Mouse (Mus musculus): ENCODE data around the gene Ampd2. TPM values are rescaled to one million over a fixed set of nuclear protein-coding genes. Genes with fewer than 3 reads are reported as not detected.
A peak's percentile ranks its signal among the peaks of the same experiment; 100 is the strongest.

Ampd2 gene
- total RNA-seq, 2 experiments from 2014 or later = 69.6 to 158 TPM

- peak; percentile 30; the same call in 1 of the 2 replicates for ATAC-seq (replicated peaks; ENCODE audit: poor library complexity, severe bottlenecking)
Measured at GRCm38 (mm10) chr3:108096226-108096625, 9.8 kb upstream of the Ampd2 start.

- ATAC-seq (replicated peaks; ENCODE audit: poor library complexity, severe bottlenecking) = no peak
Measured at GRCm38 (mm10) chr3:108094976-108095760, 8.7 kb upstream of the Ampd2 start.

- ATAC-seq (replicated peaks; ENCODE audit: poor library complexity, severe bottlenecking) = no peak
Measured at GRCm38 (mm10) chr3:108094146-108094545, 7.7 kb upstream of the Ampd2 start.

GRCm38 (mm10) chr3:108093306-108093705 is 6.9 kb upstream of the Ampd2 start:
- ATAC-seq (replicated peaks; ENCODE audit: poor library complexity, severe bottlenecking) = peak; percentile 74

- no peak for ATAC-seq (replicated peaks; ENCODE audit: poor library complexity, severe bottlenecking)
Measured at GRCm38 (mm10) chr3:108092536-108093115, 6.2 kb upstream of the Ampd2 start, which contains the start of gene Gnat2. Gene Gnat2 (plus strand): TSS chr3:108092789.

GRCm38 (mm10) chr3:108092030-108092429 is 5.6 kb upstream of the Ampd2 start:
- ATAC-seq (replicated peaks; ENCODE audit: poor library complexity, severe bottlenecking) = no peak

GRCm38 (mm10) chr3:108090561-108090960 is 4.1 kb upstream of the Ampd2 start:
- ATAC-seq (replicated peaks; ENCODE audit: poor library complexity, severe bottlenecking) = no peak

- ATAC-seq (replicated peaks; ENCODE audit: poor library complexity, severe bottlenecking) = no peak
Measured at GRCm38 (mm10) chr3:108089916-108090315, 3.5 kb upstream of the Ampd2 start.

- no peak for ATAC-seq (replicated peaks; ENCODE audit: poor library complexity, severe bottlenecking)
Measured at GRCm38 (mm10) chr3:108088842-108089380, 2.5 kb upstream of the Ampd2 start.

- ATAC-seq (replicated peaks; ENCODE audit: poor library complexity, severe bottlenecking) = no peak
Measured at GRCm38 (mm10) chr3:108087329-108087728, 878 bp upstream of the Ampd2 start.

GRCm38 (mm10) chr3:108085721-108086469 is 556 bp downstream of the Ampd2 start:
- peak; percentile 33 for ATAC-seq (replicated peaks; ENCODE audit: poor library complexity, severe bottlenecking)

- ATAC-seq (replicated peaks; ENCODE audit: poor library complexity, severe bottlenecking) = peak; percentile 70
Measured at GRCm38 (mm10) chr3:108085281-108085720, 1.1 kb downstream of the Ampd2 start.

GRCm38 (mm10) chr3:108084767-108085270 is 1.6 kb downstream of the Ampd2 start:
- no peak for ATAC-seq (replicated peaks; ENCODE audit: poor library complexity, severe bottlenecking)

- ATAC-seq (replicated peaks; ENCODE audit: poor library complexity, severe bottlenecking) = no peak
Measured at GRCm38 (mm10) chr3:108083904-108084407, 2.5 kb downstream of the Ampd2 start.

- peak; percentile 24 for ATAC-seq (replicated peaks; ENCODE audit: poor library complexity, severe bottlenecking)
Measured at GRCm38 (mm10) chr3:108083161-108083560, 3.3 kb downstream of the Ampd2 start.

- no peak for ATAC-seq (replicated peaks; ENCODE audit: poor library complexity, severe bottlenecking)
Measured at GRCm38 (mm10) chr3:108082251-108082875, 4.1 kb downstream of the Ampd2 start.

- no peak for ATAC-seq (replicated peaks; ENCODE audit: poor library complexity, severe bottlenecking)
Measured at GRCm38 (mm10) chr3:108081681-108082080, 4.8 kb downstream of the Ampd2 start.

GRCm38 (mm10) chr3:108076836-108077235 is 9.6 kb downstream of the Ampd2 start:
- ATAC-seq (replicated peaks; ENCODE audit: poor library complexity, severe bottlenecking) = no peak

- no peak for ATAC-seq (replicated peaks; ENCODE audit: poor library complexity, severe bottlenecking)
Measured at GRCm38 (mm10) chr3:108072983-108073569, 13.4 kb downstream of the Ampd2 start.
